Mouse (Mus musculus): Measurements from ENCODE around the gene Krt31. TPM values are rescaled to one million over a fixed set of nuclear protein-coding genes. Genes with fewer than 3 reads are reported as not detected.

The Krt31 gene
- polyA plus RNA-seq, 1 experiment from 2014 or later, result not detected

DNA sequence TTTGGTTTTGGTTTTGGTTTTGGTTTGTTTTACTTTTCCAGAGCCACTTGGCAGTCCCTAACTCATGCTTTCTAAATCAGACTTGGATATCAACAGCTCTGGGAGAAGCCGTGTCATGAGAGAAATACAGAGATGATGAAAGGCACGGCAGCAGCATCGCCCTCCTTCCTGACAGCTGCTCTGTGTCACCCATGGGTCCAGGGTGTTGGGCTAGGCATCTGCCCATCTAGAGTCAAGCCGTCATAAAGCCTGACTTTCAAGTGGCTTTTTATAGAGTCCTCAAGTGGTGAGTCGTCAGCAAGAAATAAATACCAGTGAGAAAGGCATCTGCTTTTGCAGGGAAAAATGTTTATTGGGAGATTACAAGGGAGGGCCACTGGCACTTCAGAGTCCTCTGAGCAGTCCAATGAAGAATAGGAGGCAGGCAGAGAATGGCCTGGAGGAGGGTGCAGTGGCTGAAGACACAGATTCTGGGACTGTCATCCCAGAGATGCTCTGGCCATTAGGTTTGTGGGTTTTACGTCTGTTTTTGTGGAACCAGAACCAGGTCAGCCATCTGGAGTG is 4.0 kb downstream of the Krt31 start:
- Histone ChIP-seq H3K4me1 (no peaks in the 10 kb centered on the region), H3K36me3 (replicated peaks) (no peaks in the 10 kb centered on the region), H3K27me3 (ENCODE audit: poor library complexity, severe bottlenecking) (no peaks in the 10 kb centered on the region), H3K4me3 (no peak overlapping the region), H3K9me3 (no peaks in the 10 kb centered on the region), H3K27ac (no peak overlapping the region)
- 92% methylated on average over 6 of the region's 6 CpGs for WGBS
- DNase-seq (ENCODE audit: extremely low spot score, low spot score), result no peak

DNA sequence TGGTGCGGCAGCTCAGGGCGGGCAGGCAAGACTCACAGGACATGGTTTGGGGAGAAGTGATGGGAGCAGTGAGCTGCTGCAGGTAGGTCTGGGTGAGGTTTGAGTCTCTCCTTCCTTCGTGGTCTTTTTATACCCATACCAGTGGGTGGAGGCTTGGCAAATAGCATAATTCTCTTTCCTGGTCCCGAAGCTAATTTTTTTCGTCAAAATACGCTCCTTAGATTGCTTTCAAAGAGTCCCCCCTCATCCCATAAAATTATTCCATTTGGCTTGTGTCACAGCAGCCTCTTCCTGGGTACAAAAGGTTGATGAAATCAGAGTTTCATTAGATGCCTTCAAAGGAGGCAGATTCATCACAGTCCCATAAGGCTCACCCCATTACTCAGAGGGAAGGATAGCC is 8.9 kb downstream of the Krt31 start, which contains the start of gene Krt34:
Gene Krt34, minus strand, starts transcription at position 101 of the 400 bp plus-strand sequence.
- Histone ChIP-seq H3K36me3 (replicated peaks) (no peaks in the 10 kb centered on the region), H3K27me3 (ENCODE audit: poor library complexity, severe bottlenecking) (no peaks in the 10 kb centered on the region), H3K4me1 (no peaks in the 10 kb centered on the region), H3K27ac (no peak within 1 kb of the TSS), H3K4me3 (no peak within 1 kb of the TSS), H3K9me3 (no peaks in the 10 kb centered on the region)
- WGBS, result 90% methylated on average over 6 of the region's 6 CpGs
- DNase-seq (ENCODE audit: extremely low spot score, low spot score), result no peak

DNA sequence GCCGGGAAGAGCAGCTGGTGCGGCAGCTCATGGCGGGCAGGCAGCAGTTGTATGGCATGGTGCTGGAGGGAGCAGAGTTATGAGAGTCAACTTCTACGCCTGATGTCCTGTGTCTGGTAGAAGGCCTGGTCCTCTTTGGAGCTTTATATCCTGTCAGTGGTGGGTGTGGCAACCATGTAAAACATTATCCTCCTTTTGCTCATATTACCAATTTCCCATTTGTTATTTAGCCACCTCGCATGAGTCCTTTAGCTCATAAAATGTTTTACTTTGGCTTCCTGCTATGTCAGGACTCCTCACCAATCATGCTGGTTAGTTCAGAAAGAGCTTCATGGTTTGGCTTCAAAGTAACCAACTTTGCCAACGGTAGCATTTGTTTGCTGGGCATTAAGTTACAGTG is 20.6 kb downstream of the Krt31 start, which contains the start of gene Krt33b:
Gene Krt33b, minus strand, starts transcription at position 101 of the 400 bp plus-strand sequence.
- DNase-seq (ENCODE audit: extremely low spot score, low spot score), result no peak
- H3K9me3 ChIP-seq, result no peaks in the 10 kb centered on the region
- no peak within 1 kb of the TSS for H3K4me3 ChIP-seq
- WGBS, result 94% methylated on average over 6 of the region's 6 CpGs
- H3K36me3 ChIP-seq (replicated peaks), result no peaks in the 10 kb centered on the region
- no peak within 1 kb of the TSS for H3K27ac ChIP-seq
- H3K27me3 ChIP-seq (ENCODE audit: poor library complexity, severe bottlenecking), result no peaks in the 10 kb centered on the region
- no peaks in the 10 kb centered on the region for H3K4me1 ChIP-seq

DNA sequence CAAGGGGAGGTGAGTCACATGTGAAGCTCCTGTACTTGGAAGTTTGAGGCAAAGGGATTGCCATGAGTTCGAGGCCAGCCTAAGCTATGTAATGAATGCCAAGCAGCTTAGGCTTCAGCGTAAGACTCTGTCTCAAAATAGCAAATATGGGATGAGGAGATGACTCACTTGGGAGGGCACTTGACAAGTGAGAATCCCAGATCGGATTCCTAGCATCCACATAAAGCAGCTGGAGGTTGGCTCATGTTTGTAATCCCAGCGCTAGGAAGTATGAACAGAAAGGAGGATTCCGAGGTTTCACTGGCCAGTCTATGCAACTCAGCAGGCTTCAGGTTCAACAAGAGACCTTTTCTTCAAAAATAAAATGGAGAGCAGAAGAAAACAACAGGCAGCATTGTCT is 28.9 kb downstream of the Krt31 start:
- 84% methylated on average over 5 of the region's 5 CpGs for WGBS
- H3K4me3 ChIP-seq, result no peak overlapping the region
- H3K9me3 ChIP-seq, result no peaks in the 10 kb centered on the region
- no peaks in the 10 kb centered on the region for H3K4me1 ChIP-seq
- no peaks in the 10 kb centered on the region for H3K36me3 ChIP-seq (replicated peaks)
- no peaks in the 10 kb centered on the region for H3K27me3 ChIP-seq (ENCODE audit: poor library complexity, severe bottlenecking)
- H3K27ac ChIP-seq, result no peak overlapping the region
- no peak for DNase-seq (ENCODE audit: extremely low spot score, low spot score)

DNA sequence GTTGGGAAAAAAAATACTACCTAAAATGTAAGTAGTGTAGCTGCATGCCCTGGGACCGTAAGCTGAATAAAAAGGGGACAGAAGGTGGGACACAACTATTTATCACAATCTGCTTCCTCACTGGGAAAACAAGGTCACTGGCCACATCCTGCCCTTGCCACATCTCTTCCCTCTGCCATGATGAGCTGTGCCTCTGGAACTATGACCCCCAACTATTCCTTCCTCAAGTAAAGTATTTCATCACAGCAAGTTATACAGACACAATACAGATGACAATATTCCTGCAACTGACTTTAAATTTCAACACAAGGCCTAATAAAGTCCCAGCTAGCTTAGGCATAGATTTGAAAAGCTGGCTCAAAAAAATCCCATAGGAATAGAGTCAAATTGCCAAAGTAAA is 30.9 kb downstream of the Krt31 start:
- no peak for DNase-seq (ENCODE audit: extremely low spot score, low spot score)
- H3K27me3 ChIP-seq (ENCODE audit: poor library complexity, severe bottlenecking), result no peaks in the 10 kb centered on the region
- no peaks in the 10 kb centered on the region for H3K4me1 ChIP-seq
- H3K27ac ChIP-seq, result no peak overlapping the region
- H3K4me3 ChIP-seq, result no peak overlapping the region
- WGBS, result 97% methylated on average over 1 of the region's 1 CpGs
- H3K36me3 ChIP-seq (replicated peaks), result no peaks in the 10 kb centered on the region
- H3K9me3 ChIP-seq, result no peaks in the 10 kb centered on the region

DNA sequence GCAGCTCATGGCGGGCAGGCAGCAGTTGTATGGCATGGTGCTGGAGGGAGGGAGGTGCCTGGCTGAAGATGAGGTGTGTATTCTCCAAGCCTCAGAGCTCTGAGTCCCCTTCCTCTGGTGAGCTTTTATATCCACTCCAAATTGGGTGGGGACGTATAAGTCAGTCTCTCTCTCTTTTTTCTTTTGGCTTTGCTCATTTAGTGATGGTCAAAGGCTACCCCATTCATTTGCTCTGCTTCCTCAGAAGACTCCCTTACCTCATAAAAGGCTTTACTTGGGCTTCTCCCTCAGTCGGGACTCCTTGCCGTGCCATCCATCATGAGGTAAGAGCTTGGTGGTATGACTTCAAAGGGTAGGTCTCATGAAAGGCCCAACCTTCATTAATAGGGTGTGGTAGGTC is 34.2 kb downstream of the Krt31 start, which contains the start of gene Krt33a:
Gene Krt33a, minus strand, starts transcription at position 101 of the 400 bp plus-strand sequence.
- Histone ChIP-seq H3K36me3 (replicated peaks) (no peaks in the 10 kb centered on the region), H3K4me1 (no peaks in the 10 kb centered on the region), H3K9me3 (no peaks in the 10 kb centered on the region), H3K4me3 (no peak within 1 kb of the TSS), H3K27ac (no peak within 1 kb of the TSS), H3K27me3 (ENCODE audit: poor library complexity, severe bottlenecking) (no peaks in the 10 kb centered on the region)
- no peak for DNase-seq (ENCODE audit: extremely low spot score, low spot score)
- 90% methylated on average over 4 of the region's 4 CpGs for WGBS

DNA sequence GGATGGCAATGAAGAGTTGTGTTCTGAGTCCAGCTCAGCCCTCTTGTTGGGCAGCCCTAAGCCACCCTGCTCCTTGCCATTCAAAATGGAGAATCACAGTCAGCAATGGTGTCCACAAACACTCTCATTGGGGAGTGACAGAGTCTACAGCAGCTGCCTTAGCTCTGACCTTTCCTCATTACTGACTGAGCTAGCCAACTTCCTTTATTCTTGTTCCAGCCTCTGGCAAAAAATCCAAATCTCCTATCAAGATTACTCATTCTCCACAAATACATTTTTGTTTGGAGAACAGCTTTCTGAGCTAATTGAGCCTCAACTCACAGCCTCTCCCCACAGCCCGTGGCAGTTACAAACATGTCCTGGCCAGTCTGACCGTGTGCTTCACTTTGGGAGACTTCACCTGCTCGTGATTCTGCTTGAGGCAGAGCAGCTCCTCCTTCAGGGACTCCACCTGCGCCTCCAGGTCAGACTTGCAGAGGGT is 36.6 kb downstream of the Krt31 start:
- Histone ChIP-seq H3K4me1 (no peaks in the 10 kb centered on the region), H3K4me3 (no peak overlapping the region), H3K27ac (no peak overlapping the region), H3K9me3 (no peaks in the 10 kb centered on the region), H3K36me3 (replicated peaks) (no peaks in the 10 kb centered on the region), H3K27me3 (ENCODE audit: poor library complexity, severe bottlenecking) (no peaks in the 10 kb centered on the region)
- 75% methylated on average over 4 of the region's 4 CpGs for WGBS
- no peak for DNase-seq (ENCODE audit: extremely low spot score, low spot score)

DNA sequence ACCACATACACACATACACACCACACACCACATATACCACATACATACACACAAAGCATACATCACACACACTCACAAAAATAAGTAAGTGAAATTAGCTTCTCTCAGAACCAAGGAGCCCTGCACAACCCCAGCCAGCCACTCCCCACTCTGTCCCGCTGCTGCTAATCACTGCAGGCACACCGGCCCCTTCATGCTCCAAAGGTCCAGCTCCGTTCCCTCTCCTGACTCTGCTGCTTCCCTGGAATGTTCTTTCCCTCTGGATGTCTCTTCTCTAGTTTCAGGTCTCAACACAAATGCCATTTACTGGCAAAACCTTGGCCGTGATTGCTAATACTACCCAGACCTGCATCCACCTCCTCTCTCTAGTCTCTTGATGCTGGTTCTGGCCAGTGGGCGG is 39.7 kb downstream of the Krt31 start:
- DNase-seq (ENCODE audit: extremely low spot score, low spot score), result no peak
- Histone ChIP-seq H3K27me3 (ENCODE audit: poor library complexity, severe bottlenecking) (no peaks in the 10 kb centered on the region), H3K9me3 (no peaks in the 10 kb centered on the region), H3K4me3 (no peak overlapping the region), H3K36me3 (replicated peaks) (no peaks in the 10 kb centered on the region), H3K27ac (no peak overlapping the region), H3K4me1 (no peaks in the 10 kb centered on the region)
- WGBS, result 89% methylated on average over 5 of the region's 5 CpGs

DNA sequence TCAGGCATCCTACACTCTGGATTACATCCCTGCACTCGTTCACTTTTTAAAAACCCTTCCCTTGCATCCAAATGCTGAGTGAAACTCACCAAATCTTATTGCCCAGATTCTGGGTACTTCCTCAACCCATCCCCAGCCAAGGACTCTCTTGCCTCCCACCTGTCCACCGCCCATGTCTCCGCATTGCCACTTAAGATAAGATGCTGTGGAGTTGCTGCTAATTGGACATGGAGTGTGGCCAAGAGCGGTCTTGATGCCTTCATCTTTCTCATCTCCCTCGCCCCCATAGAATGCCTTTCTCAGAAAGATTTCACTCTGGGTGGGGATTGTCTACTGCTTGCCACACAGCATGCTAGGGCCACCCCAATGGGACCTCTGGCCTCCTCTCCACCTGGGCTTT is 42.0 kb downstream of the Krt31 start:
- H3K36me3 ChIP-seq (replicated peaks), result no peaks in the 10 kb centered on the region
- no peak for DNase-seq (ENCODE audit: extremely low spot score, low spot score)
- H3K4me1 ChIP-seq, result no peaks in the 10 kb centered on the region
- no peak overlapping the region for H3K27ac ChIP-seq
- H3K9me3 ChIP-seq, result no peaks in the 10 kb centered on the region
- 85% methylated on average over 5 of the region's 5 CpGs for WGBS
- no peak overlapping the region for H3K4me3 ChIP-seq
- no peaks in the 10 kb centered on the region for H3K27me3 ChIP-seq (ENCODE audit: poor library complexity, severe bottlenecking)

DNA sequence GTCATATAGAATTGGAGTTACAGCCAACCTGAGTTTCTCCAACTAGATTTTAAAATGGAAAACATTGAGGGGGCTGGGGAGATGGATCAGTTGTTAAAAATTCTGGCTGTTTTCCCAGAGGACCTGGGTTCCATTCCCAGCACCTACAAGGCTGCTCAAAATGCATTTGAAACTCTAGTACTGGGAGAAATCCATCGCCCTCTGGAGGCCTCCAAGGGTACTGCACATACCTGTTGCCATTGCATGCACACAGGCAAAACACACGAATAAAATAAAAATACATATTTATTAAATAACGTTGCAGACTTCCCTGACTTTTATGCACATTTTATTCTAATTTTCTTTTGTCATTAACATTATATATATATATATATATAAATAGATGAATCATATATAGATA is 43.7 kb downstream of the Krt31 start:
- WGBS, result 55% methylated on average over 3 of the region's 3 CpGs
- H3K4me1 ChIP-seq, result no peaks in the 10 kb centered on the region
- no peak for DNase-seq (ENCODE audit: extremely low spot score, low spot score)
- H3K36me3 ChIP-seq (replicated peaks), result no peaks in the 10 kb centered on the region
- no peak overlapping the region for H3K4me3 ChIP-seq
- no peaks in the 10 kb centered on the region for H3K27me3 ChIP-seq (ENCODE audit: poor library complexity, severe bottlenecking)
- no peaks in the 10 kb centered on the region for H3K9me3 ChIP-seq
- no peak overlapping the region for H3K27ac ChIP-seq

DNA sequence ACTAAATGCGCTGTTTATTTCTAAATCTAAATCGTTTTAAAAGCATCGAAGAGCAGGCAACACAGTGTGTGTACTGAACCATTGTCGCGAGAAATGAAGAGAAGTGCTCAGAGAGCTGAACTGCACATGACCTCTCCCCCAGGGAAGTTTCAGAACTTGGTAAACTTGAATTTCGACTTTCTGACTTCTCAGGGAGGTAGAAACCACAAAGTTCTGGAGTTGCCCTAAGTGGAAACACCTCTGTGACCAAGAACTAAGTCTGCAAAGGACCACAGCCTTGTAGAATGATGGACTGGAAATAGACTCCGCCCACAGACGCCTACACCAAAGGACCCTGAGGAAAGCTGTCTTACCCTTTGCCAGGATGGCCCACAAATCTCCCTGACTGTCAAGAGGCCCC is 44.4 kb downstream of the Krt31 start:
- Histone ChIP-seq H3K9me3 (no peaks in the 10 kb centered on the region), H3K4me3 (no peak overlapping the region), H3K27me3 (ENCODE audit: poor library complexity, severe bottlenecking) (no peaks in the 10 kb centered on the region), H3K4me1 (no peaks in the 10 kb centered on the region), H3K36me3 (replicated peaks) (no peaks in the 10 kb centered on the region), H3K27ac (no peak overlapping the region)
- DNase-seq (ENCODE audit: extremely low spot score, low spot score), result no peak
- WGBS, result 89% methylated on average over 8 of the region's 8 CpGs

DNA sequence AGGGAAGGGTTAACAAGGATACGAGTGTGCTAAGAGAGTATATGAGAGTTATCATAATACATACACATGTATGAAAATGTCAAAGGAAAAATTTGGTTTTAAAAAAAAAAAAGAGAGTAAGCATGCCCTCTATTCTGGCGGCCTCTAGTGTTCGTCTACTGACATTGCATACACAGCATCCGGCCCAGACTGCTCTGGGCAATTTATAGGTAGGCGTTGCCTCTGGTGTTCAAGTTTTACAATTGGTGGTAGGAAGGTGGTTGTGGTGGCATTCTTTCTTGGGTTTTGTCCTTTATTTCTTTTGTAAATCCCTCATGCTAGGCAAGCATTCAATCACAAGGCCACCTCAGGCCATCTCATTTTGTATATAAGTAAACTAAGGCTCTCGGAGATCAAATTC is 45.5 kb downstream of the Krt31 start:
- H3K9me3 ChIP-seq, result no peaks in the 10 kb centered on the region
- no peak for DNase-seq (ENCODE audit: extremely low spot score, low spot score)
- no peaks in the 10 kb centered on the region for H3K36me3 ChIP-seq (replicated peaks)
- H3K27me3 ChIP-seq (ENCODE audit: poor library complexity, severe bottlenecking), result no peaks in the 10 kb centered on the region
- no peak overlapping the region for H3K4me3 ChIP-seq
- H3K27ac ChIP-seq, result no peak overlapping the region
- no peaks in the 10 kb centered on the region for H3K4me1 ChIP-seq
- WGBS, result 36% methylated on average over 6 of the region's 6 CpGs

DNA sequence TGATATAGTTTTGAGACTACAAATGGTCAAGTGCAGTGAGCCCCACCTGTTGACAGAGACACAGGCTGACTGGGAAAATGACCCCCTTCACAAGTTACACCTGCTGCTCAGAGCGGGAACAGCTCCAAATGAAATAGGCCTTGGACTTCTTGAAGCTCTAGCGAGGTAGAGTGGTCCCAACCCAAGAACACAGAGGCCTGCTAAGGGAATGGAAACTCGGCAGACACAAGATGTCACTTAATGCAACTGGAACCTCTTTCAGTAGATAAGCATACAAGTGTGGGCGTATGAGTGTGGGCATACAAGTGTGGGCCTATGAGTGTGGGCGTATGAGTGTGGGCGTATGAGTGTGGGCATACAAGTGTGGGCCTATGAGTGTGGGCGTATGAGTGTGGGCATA is 51.3 kb downstream of the Krt31 start:
- Histone ChIP-seq H3K4me1 (no peaks in the 10 kb centered on the region), H3K36me3 (replicated peaks) (no peaks in the 10 kb centered on the region), H3K9me3 (no peaks in the 10 kb centered on the region), H3K4me3 (no peak overlapping the region), H3K27ac (no peak overlapping the region), H3K27me3 (ENCODE audit: poor library complexity, severe bottlenecking) (peaks cover 8% of the 10 kb centered on the region)
- WGBS, result 91% methylated on average over 7 of the region's 7 CpGs
- DNase-seq (ENCODE audit: extremely low spot score, low spot score), result no peak

Measured in forebrain, embryonic 10.5 days (tissue).